Mouse (Mus musculus): Measurements from ENCODE around the gene Lsamp. TPM values are rescaled to one million over a fixed set of nuclear protein-coding genes. Genes with fewer than 3 reads are reported as not detected.
A peak's percentile ranks its signal among the peaks of the same experiment; 100 is the strongest.

Lsamp gene
- 0.76 and 0.95 TPM in 2 replicates for polyA plus RNA-seq (2014; fragmentation: Nextera tagmentation; extraction: Ambion mirVana)

GRCm38 (mm10) chr16:39984205-39984634 is at the start of gene Lsamp:
Lsamp (plus strand) TSS chr16:39984361.
- Histone ChIP-seq H3K27ac (ENCODE audit: low read depth) (no peak within 1 kb of the TSS), H3K27me3 (ENCODE audit: insufficient read depth, low read length) (no peaks in the 10 kb centered on the region), H3K4me3 (ENCODE audit: low read depth, low read length) (peak within 1 kb of the TSS; percentile 46), H3K9ac (peak within 1 kb of the TSS; percentile 26; the same call in 1 of the 2 replicates), H3K9me3 (ENCODE audit: low read depth, low read length) (no peaks in the 10 kb centered on the region), H3K4me2 (peak within 1 kb of the TSS; percentile 91), H3K36me3 (ENCODE audit: insufficient read depth) (no peaks in the 10 kb centered on the region), H3K4me1 (ENCODE audit: insufficient read depth) (no peaks in the 10 kb centered on the region)
- DNase-seq (peak; percentile 86), ATAC-seq (ENCODE audit: insufficient read depth) (peak; percentile 96)
- WGBS: under 1% methylated on average over 24 of the region's 24 CpGs
- TF ChIP-seq CTCF (IDR thresholded peaks at IDR 0.05; ENCODE audit: low read depth): peak; percentile 80

DNA sequence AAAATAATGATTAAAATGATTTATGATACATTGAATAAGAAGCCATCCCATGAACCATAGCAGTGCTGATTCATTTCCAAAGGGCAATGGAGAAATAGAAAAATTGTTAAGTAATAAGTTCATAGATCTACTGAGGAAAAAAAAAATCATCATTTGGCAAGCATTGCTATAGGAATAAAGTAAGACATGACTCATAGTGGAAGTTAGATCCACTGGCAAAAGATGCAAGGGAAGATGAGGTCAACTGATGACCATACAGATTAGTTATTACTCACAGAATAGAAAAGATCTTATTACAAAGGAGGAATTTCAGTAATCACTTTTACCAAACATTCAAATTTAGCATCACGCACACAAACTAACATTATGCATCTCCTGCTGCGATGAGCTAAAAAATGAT is 26.5 kb upstream of the Lsamp start:
- Histone ChIP-seq H3K27me3 (ENCODE audit: insufficient read depth, low read length) (no peaks in the 10 kb centered on the region), H3K27ac (ENCODE audit: low read depth) (no peak overlapping the region), H3K36me3 (ENCODE audit: insufficient read depth) (no peaks in the 10 kb centered on the region), H3K9me3 (ENCODE audit: low read depth, low read length) (no peaks in the 10 kb centered on the region), H3K9ac (no peak overlapping the region), H3K4me1 (ENCODE audit: insufficient read depth) (no peaks in the 10 kb centered on the region), H3K4me3 (ENCODE audit: low read depth, low read length) (no peak overlapping the region), H3K4me2 (no peak overlapping the region)
- 95% methylated on average over 2 of the region's 2 CpGs for WGBS
- no peak for TF ChIP-seq CTCF (IDR thresholded peaks at IDR 0.05; ENCODE audit: low read depth)
- no peak for DNase-seq
- ATAC-seq (ENCODE audit: insufficient read depth): no peak

DNA sequence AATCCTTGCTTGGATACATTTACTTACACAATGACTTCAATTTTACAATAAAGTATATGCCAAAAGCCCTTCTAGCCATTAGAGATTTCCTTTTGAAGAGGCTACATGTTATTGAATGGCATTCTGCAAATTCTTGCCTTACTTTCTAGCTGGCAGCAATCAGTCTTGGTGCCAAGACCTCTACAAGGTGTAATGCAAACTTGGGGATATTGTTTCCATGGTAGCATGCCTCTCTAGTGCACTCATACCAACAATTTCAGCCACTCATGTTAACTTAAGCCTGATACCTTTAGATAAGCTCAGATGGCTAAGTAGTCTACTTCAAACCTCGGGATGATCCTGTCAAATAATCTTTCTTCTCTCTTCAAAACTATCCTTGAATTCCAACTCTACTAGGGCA is 11.4 kb upstream of the Lsamp start:
- H3K27ac ChIP-seq (ENCODE audit: low read depth): no peak overlapping the region
- no peak for TF ChIP-seq CTCF (IDR thresholded peaks at IDR 0.05; ENCODE audit: low read depth)
- no peak overlapping the region for H3K4me3 ChIP-seq (ENCODE audit: low read depth, low read length)
- H3K27me3 ChIP-seq (ENCODE audit: insufficient read depth, low read length): no peaks in the 10 kb centered on the region
- no peaks in the 10 kb centered on the region for H3K4me1 ChIP-seq (ENCODE audit: insufficient read depth)
- no peaks in the 10 kb centered on the region for H3K9me3 ChIP-seq (ENCODE audit: low read depth, low read length)
- H3K4me2 ChIP-seq: no peak overlapping the region
- DNase-seq: peak; percentile 12
- H3K36me3 ChIP-seq (ENCODE audit: insufficient read depth): no peaks in the 10 kb centered on the region
- WGBS: 34% methylated on average over 1 of the region's 1 CpGs
- no peak overlapping the region for H3K9ac ChIP-seq
- peak; percentile 65; the same call in 1 of the 2 replicates for ATAC-seq (ENCODE audit: insufficient read depth)

DNA sequence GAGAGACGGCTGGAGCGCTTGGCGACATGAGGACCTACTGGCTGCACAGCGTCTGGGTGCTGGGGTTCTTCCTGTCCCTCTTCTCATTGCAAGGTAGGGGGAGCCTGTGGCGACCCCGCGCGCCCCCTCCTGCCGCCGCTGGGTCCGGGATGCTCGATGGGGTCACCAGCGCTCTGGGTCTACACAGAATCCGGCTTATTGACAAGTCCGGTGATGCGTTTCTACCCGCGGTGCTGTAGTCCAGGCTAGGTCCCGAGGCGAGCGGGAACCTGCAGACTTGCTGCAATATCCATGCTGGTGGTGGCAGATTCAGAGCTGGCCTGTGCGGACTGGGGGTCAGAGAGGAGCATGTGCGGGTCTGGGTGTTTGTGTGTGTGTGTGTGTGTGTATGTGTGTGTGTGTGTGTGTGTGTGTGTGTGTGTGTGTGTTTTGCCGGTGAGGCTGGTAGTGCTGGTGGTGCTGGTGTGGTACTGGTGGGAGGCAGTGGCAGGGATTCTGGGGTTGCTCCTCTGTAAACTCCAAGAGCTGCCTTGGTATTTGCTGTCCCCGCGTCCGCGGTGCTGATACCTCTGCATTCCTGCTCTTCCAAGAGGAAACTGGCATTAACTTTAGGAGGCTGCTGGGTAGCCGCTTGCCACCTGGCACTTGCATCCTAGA is 602 bp downstream of the Lsamp start:
- TF ChIP-seq CTCF (IDR thresholded peaks at IDR 0.05; ENCODE audit: low read depth): no peak
- peak; percentile 58 for ATAC-seq (ENCODE audit: insufficient read depth)
- Histone ChIP-seq H3K9me3 (ENCODE audit: low read depth, low read length) (no peaks in the 10 kb centered on the region), H3K4me3 (ENCODE audit: low read depth, low read length) (peak overlapping the region; percentile 46), H3K27me3 (ENCODE audit: insufficient read depth, low read length) (no peaks in the 10 kb centered on the region), H3K4me1 (ENCODE audit: insufficient read depth) (no peaks in the 10 kb centered on the region), H3K36me3 (ENCODE audit: insufficient read depth) (no peaks in the 10 kb centered on the region), H3K9ac (peak overlapping the region; percentile 26; the same call in 1 of the 2 replicates), H3K4me2 (peak overlapping the region; percentile 91), H3K27ac (ENCODE audit: low read depth) (no peak overlapping the region)
- 1% methylated on average over 29 of the region's 29 CpGs for WGBS
- DNase-seq: peak; percentile 74

DNA sequence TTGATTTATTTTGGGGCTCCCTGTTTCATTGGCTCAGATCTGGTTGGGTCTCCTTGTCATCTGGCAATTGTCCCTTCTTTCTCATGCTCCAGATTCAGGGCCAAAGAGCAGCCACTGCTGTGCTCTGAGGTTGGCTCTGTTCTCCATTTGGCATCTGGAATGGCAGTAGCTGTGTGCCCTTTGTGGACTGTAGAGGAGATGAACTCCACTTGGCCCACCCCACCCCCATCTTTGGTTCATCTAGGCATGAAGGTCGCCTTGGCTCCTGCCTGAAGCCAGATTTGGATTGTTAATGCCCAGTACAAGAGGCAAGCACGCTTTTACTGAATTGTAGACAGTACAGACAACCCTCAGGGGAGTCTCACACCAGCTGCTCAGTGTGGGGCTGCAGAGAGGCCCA is 4.3 kb downstream of the Lsamp start:
- Histone ChIP-seq H3K27me3 (ENCODE audit: insufficient read depth, low read length) (no peaks in the 10 kb centered on the region), H3K4me3 (ENCODE audit: low read depth, low read length) (no peak overlapping the region), H3K9ac (no peak overlapping the region), H3K4me2 (no peak overlapping the region), H3K36me3 (ENCODE audit: insufficient read depth) (no peaks in the 10 kb centered on the region), H3K9me3 (ENCODE audit: low read depth, low read length) (no peaks in the 10 kb centered on the region), H3K27ac (ENCODE audit: low read depth) (no peak overlapping the region), H3K4me1 (ENCODE audit: insufficient read depth) (no peaks in the 10 kb centered on the region)
- ATAC-seq (ENCODE audit: insufficient read depth): no peak
- WGBS: 54% methylated on average over 2 of the region's 2 CpGs
- DNase-seq: no peak
- no peak for TF ChIP-seq CTCF (IDR thresholded peaks at IDR 0.05; ENCODE audit: low read depth)

DNA sequence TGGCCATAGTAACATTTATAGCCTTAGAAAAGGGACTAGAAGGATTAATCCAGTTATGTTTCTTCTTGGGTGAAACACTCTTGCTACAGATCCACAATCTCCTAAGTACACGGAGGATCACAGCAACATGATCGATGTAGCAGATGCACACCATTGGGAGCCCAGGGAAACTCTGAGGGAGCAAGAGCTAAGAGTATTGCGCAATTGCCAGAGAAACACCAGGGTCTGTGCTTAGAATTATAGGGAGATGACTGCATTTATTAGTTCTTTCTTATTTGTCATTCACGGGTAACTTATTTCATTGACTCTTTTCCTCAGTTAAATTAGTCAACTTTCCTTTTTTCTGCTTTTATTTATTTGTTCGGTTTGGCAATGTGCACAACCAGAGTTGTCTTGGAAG is 10.7 kb downstream of the Lsamp start:
- H3K4me1 ChIP-seq (ENCODE audit: insufficient read depth): no peaks in the 10 kb centered on the region
- no peak overlapping the region for H3K27ac ChIP-seq (ENCODE audit: low read depth)
- no peaks in the 10 kb centered on the region for H3K27me3 ChIP-seq (ENCODE audit: insufficient read depth, low read length)
- H3K36me3 ChIP-seq (ENCODE audit: insufficient read depth): no peaks in the 10 kb centered on the region
- no peak for DNase-seq
- no peak for ATAC-seq (ENCODE audit: insufficient read depth)
- no peak overlapping the region for H3K4me2 ChIP-seq
- 81% methylated on average over 5 of the region's 5 CpGs for WGBS
- H3K4me3 ChIP-seq (ENCODE audit: low read depth, low read length): no peak overlapping the region
- no peak for TF ChIP-seq CTCF (IDR thresholded peaks at IDR 0.05; ENCODE audit: low read depth)
- H3K9me3 ChIP-seq (ENCODE audit: low read depth, low read length): no peaks in the 10 kb centered on the region
- no peak overlapping the region for H3K9ac ChIP-seq

GRCm38 (mm10) chr16:40008800-40009199 is 24.6 kb downstream of the Lsamp start:
- DNase-seq: no peak
- WGBS: 52% methylated on average over 2 of the region's 2 CpGs

More at GRCm38 (mm10) chr16:40008800-40009199, 24.6 kb downstream of the Lsamp start:
- H3K4me3 ChIP-seq (ENCODE audit: low read depth, low read length): no peak overlapping the region
- H3K4me2 ChIP-seq: no peak overlapping the region
- no peak for ATAC-seq (ENCODE audit: insufficient read depth)
- H3K27ac ChIP-seq (ENCODE audit: low read depth): no peak overlapping the region
- no peak for TF ChIP-seq CTCF (IDR thresholded peaks at IDR 0.05; ENCODE audit: low read depth)
- no peaks in the 10 kb centered on the region for H3K4me1 ChIP-seq (ENCODE audit: insufficient read depth)
- no peak overlapping the region for H3K9ac ChIP-seq
- no peaks in the 10 kb centered on the region for H3K27me3 ChIP-seq (ENCODE audit: insufficient read depth, low read length)
- H3K9me3 ChIP-seq (ENCODE audit: low read depth, low read length): no peaks in the 10 kb centered on the region
- H3K36me3 ChIP-seq (ENCODE audit: insufficient read depth): no peaks in the 10 kb centered on the region

Measured in lung, embryonic 14.5 days (tissue).